Mouse (Mus musculus) WW6 (cell line): ENCODE measurements around the gene Med15.
A peak's percentile ranks its signal among the peaks of the same experiment; 100 is the strongest.

Experiments used
- DNase-seq: peaks from one replicate; pipeline ENCODE4 v3.0.0-alpha.2; 2013; ENCODE audit warnings: low read depth, low spot score

The Med15 gene

GRCm38 (mm10) chr16:17649925-17650605 lies 82.6 kb downstream of the Med15 start:
- no peak for DNase-seq

- DNase-seq, result no peak
Measured at GRCm38 (mm10) chr16:17647566-17648340, 84.9 kb downstream of the Med15 start.

GRCm38 (mm10) chr16:17647156-17647555 lies 85.5 kb downstream of the Med15 start:
- no peak for DNase-seq

GRCm38 (mm10) chr16:17646310-17647114 lies 86.2 kb downstream of the Med15 start, which contains the start of gene Ccdc74a:
Gene Ccdc74a, plus strand, starts transcription at chr16:17646470.
- peak; percentile 53 for DNase-seq

- no peak for DNase-seq
Measured at GRCm38 (mm10) chr16:17643437-17643990, 89.2 kb downstream of the Med15 start.

- DNase-seq, result no peak
Measured at GRCm38 (mm10) chr16:17642311-17642710, 90.4 kb downstream of the Med15 start.

GRCm38 (mm10) chr16:17641301-17641700 lies 91.4 kb downstream of the Med15 start:
- DNase-seq, result no peak

GRCm38 (mm10) chr16:17640706-17641105 lies 92.0 kb downstream of the Med15 start:
- no peak for DNase-seq

- no peak for DNase-seq
Measured at GRCm38 (mm10) chr16:17639951-17640350, 92.7 kb downstream of the Med15 start.

- no peak for DNase-seq
Measured at GRCm38 (mm10) chr16:17639081-17639480, 93.6 kb downstream of the Med15 start.

- DNase-seq, result no peak
Measured at GRCm38 (mm10) chr16:17638036-17638628, 94.6 kb downstream of the Med15 start.

GRCm38 (mm10) chr16:17637610-17638009 lies 95.1 kb downstream of the Med15 start:
- DNase-seq, result no peak

- no peak for DNase-seq
Measured at GRCm38 (mm10) chr16:17636904-17637303, 95.8 kb downstream of the Med15 start.

- no peak for DNase-seq
Measured at GRCm38 (mm10) chr16:17633481-17634181, 99.1 kb downstream of the Med15 start.

GRCm38 (mm10) chr16:17632580-17632979 lies 100.1 kb downstream of the Med15 start:
- no peak for DNase-seq

- no peak for DNase-seq
Measured at GRCm38 (mm10) chr16:17626269-17626555, 106.5 kb downstream of the Med15 start.

GRCm38 (mm10) chr16:17625488-17626268 lies 107.0 kb downstream of the Med15 start:
- no peak for DNase-seq

GRCm38 (mm10) chr16:17621936-17622335 lies 110.8 kb downstream of the Med15 start:
- no peak for DNase-seq

GRCm38 (mm10) chr16:17619198-17620105 lies 113.2 kb downstream of the Med15 start, which contains the start of gene Smpd4:
Gene Smpd4, plus strand, starts transcription at chr16:17619354.
- peak; percentile 71 for DNase-seq
